24 mouse cellular contexts compared by ENCODE assay signal in genomic region chr11:104003952-104004351, GRCm38 (mm10).
"Had no signal": no experiment of that assay in that cellular context is flagged by ENCODE, and none has a peak within 500 bp of the region (broad histone marks: within the 10 kb centered on the region; RNA-seq: fewer than 3 reads in every experiment).

No protein-coding gene starts in this region.

- DNase-seq: gastrocnemius, adult 2 months; gastrocnemius, postnatal 10 days; gastrocnemius, postnatal 25 days; heart, adult 18-20 months; heart, postnatal 10 days; heart, postnatal 4 days; kidney, adult 11 months; kidney, adult 2 months; kidney, adult 9 months; kidney, postnatal 14 days; kidney, postnatal 36 days; layer of hippocampus, postnatal 36 days had no signal

- H3K27me3 ChIP-seq: heart, embryonic 12.5 days; hindbrain, embryonic 13.5 days; hindbrain, embryonic 15.5 days; limb, embryonic 13.5 days; limb, embryonic 15.5 days; liver, embryonic 12.5 days had no signal

- H3K4me2 ChIP-seq: heart, embryonic 12.5 days; hindbrain, embryonic 13.5 days; hindbrain, embryonic 15.5 days; kidney, embryonic 15.5 days; limb, embryonic 13.5 days; limb, embryonic 15.5 days; liver, embryonic 12.5 days had no signal

- ATAC-seq: hindbrain, postnatal 0 days; intestine, embryonic 16.5 days; liver, embryonic 12.5 days had no signal

- H3K36me3 ChIP-seq: heart, embryonic 10.5 days; heart, embryonic 12.5 days; hindbrain, embryonic 10.5 days; hindbrain, embryonic 13.5 days; hindbrain, embryonic 15.5 days; kidney, embryonic 15.5 days; limb, embryonic 13.5 days; limb, embryonic 15.5 days; liver, embryonic 12.5 days had no signal

- H3K4me3 ChIP-seq: gastrocnemius, adult 2 months; heart, embryonic 10.5 days; heart, embryonic 12.5 days; hindbrain, embryonic 10.5 days; hindbrain, embryonic 13.5 days; hindbrain, embryonic 15.5 days; kidney, embryonic 15.5 days; limb, embryonic 13.5 days; limb, embryonic 15.5 days; liver, embryonic 12.5 days had no signal

- H3K27ac ChIP-seq: gastrocnemius, adult 2 months; heart, embryonic 10.5 days; hindbrain, embryonic 10.5 days; hindbrain, embryonic 13.5 days; hindbrain, embryonic 15.5 days; hindbrain, postnatal 0 days; kidney, embryonic 15.5 days; kidney, postnatal 0 days; limb, embryonic 13.5 days; limb, embryonic 15.5 days; liver, embryonic 12.5 days had no signal
